Mouse (Mus musculus): ENCODE measurements around the gene Tgfbr2.

DNA sequence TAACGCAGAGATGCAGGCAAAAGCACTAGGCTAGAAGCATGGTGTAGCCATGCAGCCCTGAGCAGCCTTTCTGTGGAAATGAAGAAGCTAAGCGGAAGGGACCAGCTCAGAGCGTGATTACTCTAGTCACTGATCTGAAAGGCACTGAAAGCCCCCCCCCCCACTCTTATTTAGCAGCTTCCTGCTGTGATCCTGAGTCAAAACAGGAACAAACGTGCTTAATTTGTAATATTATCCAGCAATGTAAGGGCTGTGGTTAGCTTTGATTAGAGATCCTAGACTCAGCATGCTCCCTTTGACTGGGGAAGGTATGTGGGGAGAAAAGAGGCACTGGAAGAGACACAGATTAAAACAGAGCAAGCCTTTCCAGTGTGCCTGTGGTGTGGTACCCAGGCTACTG lies 48.7 kb downstream of the Tgfbr2 start:
- TF ChIP-seq TAL1 (IDR thresholded peaks at IDR 0.05; ENCODE audit: low read length) (no peak), GATA1 (IDR thresholded peaks at IDR 0.05; ENCODE audit: low read length) (no peak)

Data from erythroblast, embryonic 14.5 days (primary cell).